Mouse (Mus musculus) G1E (cell line): ENCODE measurements at regions not wholly inside any gene's neighbourhood (a gene's known extent, or its start where the extent isn't known, plus 50 kb on each side); places are given as distances from the start of the nearest gene placed in this dataset.

Experiments
- ATAC-seq: 2 replicates; pipeline ENCODE4 v1.8.0; 2016; ENCODE audit warnings: mild to moderate bottlenecking; ENCODE audit not compliant: insufficient number of reproducible peaks, poor library complexity, low FRiP score, severe bottlenecking; ENCODE audit errors: extremely low read depth
- DNase-seq: peaks from one replicate; pipeline ENCODE4 v3.0.0; 2012; ENCODE audit warnings: low spot score
- H3K27me3 ChIP-seq: 2 replicates; pipeline ENCODE4 v1.6.1; 2012; ENCODE audit warnings: mild to moderate bottlenecking, low read length, inconsistent platforms; ENCODE audit not compliant: insufficient read depth
- H3K36me3 ChIP-seq: replicated peaks from 2 replicates; pipeline ENCODE3; 2012; ENCODE audit warnings: mild to moderate bottlenecking, inconsistent platforms
- H3K4me1 ChIP-seq: 2 replicates; pipeline ENCODE4 v1.6.1; 2012; ENCODE audit warnings: low read depth, low read length, inconsistent platforms, mixed read lengths; ENCODE audit not compliant: insufficient read depth
- H3K4me3 ChIP-seq: 2 replicates; pipeline ENCODE4 v1.5.1; 2012; ENCODE audit warnings: low read depth, mild to moderate bottlenecking, inconsistent platforms, low read length, moderate library complexity, mixed read lengths
- H3K9me3 ChIP-seq: replicated peaks from 2 replicates; pipeline ENCODE4 v1.6.1; 2012; ENCODE audit warnings: inconsistent platforms
- CTCF ChIP-seq: IDR thresholded peaks from 2 replicates; pipeline ENCODE4 v1.5.1; 2012; ENCODE audit warnings: low read depth, low read length, inconsistent platforms, mixed read lengths
- GATA1 ChIP-seq: IDR thresholded peaks from 2 replicates; pipeline ENCODE4 v1.6.1; 2012; ENCODE audit warnings: borderline replicate concordance, low read length, inconsistent platforms, mixed read lengths
- GATA2 ChIP-seq: IDR thresholded peaks from 2 replicates; pipeline ENCODE4 v1.6.1; 2012; ENCODE audit warnings: low read depth, low read length, inconsistent platforms, borderline replicate concordance
- POLR2AphosphoS5 ChIP-seq: IDR thresholded peaks from 2 replicates; pipeline ENCODE4 v1.6.1; 2012; ENCODE audit warnings: low read depth, low read length, inconsistent platforms; ENCODE audit not compliant: insufficient replicate concordance
- TAL1 ChIP-seq: conservative IDR thresholded peaks from 2 replicates; pipeline ENCODE4 v1.6.1; 2012; ENCODE audit warnings: low read depth, low read length, inconsistent platforms, mixed read lengths

DNA sequence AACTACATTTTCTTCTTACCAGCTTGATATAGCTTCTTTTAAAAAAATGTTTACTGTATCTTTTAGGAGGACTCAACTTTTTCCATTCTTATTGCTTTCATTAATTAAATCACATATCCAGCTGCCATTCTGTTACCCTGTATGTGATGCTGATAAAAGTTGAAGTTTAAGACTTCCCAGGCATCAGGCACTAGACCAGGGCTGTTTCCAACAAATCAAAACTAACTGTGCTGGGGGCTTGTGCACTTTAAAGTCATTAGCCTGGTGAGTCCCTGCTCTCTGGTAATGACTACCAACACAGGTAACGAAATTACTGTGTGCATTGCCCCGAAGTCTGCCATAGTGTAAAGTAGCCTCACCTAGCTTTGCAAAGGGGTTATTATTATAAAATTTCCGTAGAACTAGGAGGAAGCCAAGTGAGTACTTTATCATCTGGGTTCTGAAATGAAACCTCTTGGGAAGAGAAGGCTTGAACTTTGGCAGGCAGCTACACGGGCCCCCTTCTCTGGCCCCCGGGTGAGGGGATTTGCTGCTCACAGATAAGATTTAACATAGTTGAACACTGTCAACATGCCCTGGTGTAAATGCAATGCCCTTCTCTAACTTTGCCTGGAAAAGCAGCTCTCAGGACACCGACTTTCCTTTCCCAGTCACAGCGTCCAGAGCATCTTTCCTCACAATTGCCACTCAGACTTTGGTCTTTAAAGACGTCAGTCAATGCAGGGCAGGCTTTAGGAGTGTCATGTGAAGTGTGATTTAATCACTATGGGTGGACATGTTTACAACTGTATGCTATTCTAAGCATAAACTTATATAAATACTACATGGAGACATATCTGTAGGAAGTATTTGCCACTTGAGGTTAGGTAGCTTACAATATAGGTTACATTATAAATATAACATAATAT, 122.1 kb upstream of the Tab2 start:
- H3K4me3 ChIP-seq: no peak overlapping the region
- H3K9me3 ChIP-seq: no peaks in the 10 kb centered on the region
- H3K36me3 ChIP-seq: no peaks in the 10 kb centered on the region
- no peaks in the 10 kb centered on the region for H3K27me3 ChIP-seq
- ATAC-seq (no peak), DNase-seq (no peak)
- no peaks in the 10 kb centered on the region for H3K4me1 ChIP-seq
- TF ChIP-seq POLR2AphosphoS5: no peak
- TF ChIP-seq GATA1: no peak
- no peak for TF ChIP-seq GATA2
- TF ChIP-seq CTCF: no peak
- TF ChIP-seq TAL1: no peak

DNA sequence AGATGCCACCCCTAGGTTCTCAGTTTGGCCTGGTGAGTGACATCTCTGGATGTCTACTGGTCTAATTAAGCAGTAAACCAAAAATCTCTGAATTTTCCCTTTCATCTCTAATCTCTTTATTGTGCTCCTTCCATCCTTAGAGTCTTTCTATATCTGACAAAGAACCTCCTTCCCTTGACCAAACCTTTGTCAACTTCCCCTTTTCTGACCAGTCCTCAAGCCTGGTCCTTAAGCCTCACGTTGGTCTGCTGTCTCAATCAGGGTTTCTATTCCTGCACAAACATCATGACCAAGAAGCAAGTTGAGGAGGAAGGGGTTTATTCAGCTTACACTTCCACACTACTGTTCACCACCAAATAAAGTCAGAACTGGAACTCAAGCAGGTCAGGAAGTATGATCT, 116.4 kb upstream of the Tab2 start:
- ATAC-seq: no peak

DNA sequence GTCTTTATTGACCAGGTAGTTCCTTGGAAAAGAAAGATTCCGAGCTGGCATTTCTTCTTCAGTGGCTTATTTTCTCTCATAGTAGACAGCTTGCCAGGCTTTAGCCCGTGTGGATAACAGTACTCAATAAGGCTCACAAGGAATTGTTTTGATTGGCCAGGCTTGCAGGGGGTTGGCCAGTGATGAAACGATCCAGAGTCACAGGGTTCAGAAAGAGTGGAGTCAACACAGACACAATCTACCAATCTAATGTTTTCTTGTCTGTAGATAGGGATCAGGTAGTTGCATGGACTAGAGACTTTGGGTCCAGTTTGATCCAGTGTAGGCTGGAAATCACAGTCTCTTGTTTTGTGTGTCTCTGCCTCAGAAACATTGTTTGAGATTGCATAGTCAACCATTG, 115.8 kb upstream of the Tab2 start:
- no peaks in the 10 kb centered on the region for H3K36me3 ChIP-seq
- H3K4me3 ChIP-seq: no peak overlapping the region
- TF ChIP-seq GATA1: no peak
- TF ChIP-seq POLR2AphosphoS5: no peak
- no peak for TF ChIP-seq GATA2
- TF ChIP-seq TAL1: no peak
- no peak for TF ChIP-seq CTCF
- H3K9me3 ChIP-seq: no peaks in the 10 kb centered on the region
- H3K27me3 ChIP-seq: no peaks in the 10 kb centered on the region
- DNase-seq: no peak
- H3K4me1 ChIP-seq: no peaks in the 10 kb centered on the region
- ATAC-seq: no peak

More for the DNA sequence above, 116.4 kb upstream of the Tab2 start:
- no peaks in the 10 kb centered on the region for H3K4me1 ChIP-seq
- no peak for DNase-seq
- no peaks in the 10 kb centered on the region for H3K9me3 ChIP-seq
- no peak overlapping the region for H3K4me3 ChIP-seq
- no peaks in the 10 kb centered on the region for H3K36me3 ChIP-seq
- H3K27me3 ChIP-seq: no peaks in the 10 kb centered on the region
- TF ChIP-seq GATA1: no peak
- no peak for TF ChIP-seq TAL1
- TF ChIP-seq GATA2: no peak
- no peak for TF ChIP-seq POLR2AphosphoS5
- no peak for TF ChIP-seq CTCF

DNA sequence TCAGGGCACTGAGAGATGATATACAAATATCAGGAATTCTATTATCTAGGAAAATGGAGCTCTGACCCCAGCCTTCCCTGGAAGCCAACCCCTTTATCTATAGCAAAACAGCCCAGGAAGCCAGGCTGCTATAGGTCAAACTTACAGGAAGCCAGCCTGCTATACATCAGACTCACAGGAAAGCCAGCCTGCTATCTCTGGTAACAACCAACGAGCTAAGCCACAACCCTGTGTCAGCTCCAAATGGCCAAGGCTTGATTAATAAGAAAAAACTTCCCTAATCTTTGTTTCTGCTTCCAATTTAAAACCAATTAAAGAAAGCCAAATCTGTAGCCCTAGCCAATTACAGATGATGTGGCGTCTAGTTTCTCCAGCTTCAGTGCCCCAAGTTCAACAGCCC, 114.4 kb upstream of the Tab2 start:
- Histone ChIP-seq H3K4me3 (no peak overlapping the region), H3K36me3 (no peaks in the 10 kb centered on the region), H3K27me3 (no peaks in the 10 kb centered on the region), H3K4me1 (no peaks in the 10 kb centered on the region; the same call in 1 of the 2 replicates), H3K9me3 (no peaks in the 10 kb centered on the region)
- ATAC-seq (peak; percentile 69), DNase-seq (no peak)
- no peak for TF ChIP-seq POLR2AphosphoS5
- TF ChIP-seq GATA2: no peak
- TF ChIP-seq GATA1: no peak
- no peak for TF ChIP-seq CTCF
- no peak for TF ChIP-seq TAL1

DNA sequence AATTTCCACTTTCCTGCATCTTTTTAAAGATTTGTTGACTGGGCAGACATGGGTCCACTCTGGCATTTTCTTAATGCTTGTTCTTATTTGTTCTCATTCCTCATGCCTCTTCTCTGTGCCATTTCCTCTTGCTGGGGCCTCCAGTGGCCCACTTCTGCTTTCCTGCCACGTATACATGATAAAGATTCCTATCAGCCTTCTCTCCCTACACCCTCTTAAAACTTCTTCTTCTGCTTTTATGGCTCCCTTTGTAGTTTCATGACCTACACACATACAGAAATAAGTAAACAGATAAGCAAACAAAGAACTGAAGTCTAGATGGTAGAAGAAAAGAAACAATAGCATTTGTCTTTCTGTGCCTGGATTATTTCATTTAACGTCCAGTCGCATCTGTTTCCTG, 110.9 kb upstream of the Tab2 start:
- ATAC-seq (peak; percentile 56), DNase-seq (no peak)
- H3K9me3 ChIP-seq: no peaks in the 10 kb centered on the region
- no peaks in the 10 kb centered on the region for H3K27me3 ChIP-seq
- H3K4me3 ChIP-seq: no peak overlapping the region
- H3K36me3 ChIP-seq: no peaks in the 10 kb centered on the region
- no peaks in the 10 kb centered on the region; the same call in 1 of the 2 replicates for H3K4me1 ChIP-seq
- TF ChIP-seq TAL1: no peak
- TF ChIP-seq POLR2AphosphoS5: no peak
- TF ChIP-seq GATA2: no peak
- TF ChIP-seq GATA1: no peak
- no peak for TF ChIP-seq CTCF

DNA sequence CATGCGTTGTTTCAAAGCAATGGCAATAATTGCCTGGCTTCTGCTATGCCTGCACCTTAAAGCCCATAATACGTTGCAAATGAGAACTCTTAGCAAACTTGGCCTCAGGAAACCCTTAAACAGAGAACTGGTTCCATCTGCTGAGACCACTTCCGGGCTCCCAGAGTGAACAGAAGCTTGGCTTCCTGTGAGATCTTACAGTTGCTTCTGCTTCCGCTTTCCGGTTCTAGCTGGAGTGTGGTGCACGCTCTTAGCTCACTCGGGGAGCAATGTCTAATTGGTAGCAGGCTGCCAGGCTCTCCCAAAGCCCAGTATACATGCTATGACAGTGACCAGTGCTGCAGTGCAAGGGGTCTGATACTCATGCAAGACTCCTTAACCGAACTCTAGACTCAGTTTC, 109.7 kb upstream of the Tab2 start:
- DNase-seq: no peak
- H3K4me3 ChIP-seq: no peak overlapping the region
- no peaks in the 10 kb centered on the region for H3K9me3 ChIP-seq
- no peaks in the 10 kb centered on the region; the same call in 1 of the 2 replicates for H3K4me1 ChIP-seq
- no peak for ATAC-seq
- no peaks in the 10 kb centered on the region for H3K36me3 ChIP-seq
- TF ChIP-seq TAL1: no peak
- no peak for TF ChIP-seq GATA1
- no peak for TF ChIP-seq CTCF
- no peak for TF ChIP-seq GATA2
- no peak for TF ChIP-seq POLR2AphosphoS5
- H3K27me3 ChIP-seq: no peaks in the 10 kb centered on the region
